Mouse (Mus musculus): ENCODE measurements around the gene Epb41l4b.

- TF ChIP-seq E2F4 (IDR thresholded peaks at IDR 0.05; ENCODE audit: insufficient replicate concordance, low read depth, low read length), result no peak
- TF ChIP-seq CTCF (conservative IDR thresholded peaks at IDR 0.05 in 1 of 2, IDR thresholded peaks at IDR 0.05 in 1 of 2; ENCODE audit: low read depth in 2 of 2, low read length in 2 of 2), result no peak
- TF ChIP-seq BHLHE40 (IDR thresholded peaks at IDR 0.05; ENCODE audit: low read depth, low read length), result no peak
- no peak for TF ChIP-seq POLR2A (IDR thresholded peaks at IDR 0.05; ENCODE audit: low read depth, low read length)
- TF ChIP-seq ZMIZ1 (IDR thresholded peaks at IDR 0.05; ENCODE audit: low read depth, low read length), result no peak
- TF ChIP-seq MYC (IDR thresholded peaks at IDR 0.05; ENCODE audit: low read depth, low read length), result no peak
- no peak for TF ChIP-seq CHD2 (IDR thresholded peaks at IDR 0.05; ENCODE audit: low read length)
- TF ChIP-seq MEF2A (IDR thresholded peaks at IDR 0.05; ENCODE audit: borderline replicate concordance, low read depth, low read length), result no peak
- no peak for TF ChIP-seq MAFK (IDR thresholded peaks at IDR 0.05; ENCODE audit: insufficient replicate concordance, low read length)
- TF ChIP-seq USF1 (IDR thresholded peaks at IDR 0.05; ENCODE audit: low read depth, low read length), result no peak
- no peak for TF ChIP-seq HCFC1 (IDR thresholded peaks at IDR 0.05; ENCODE audit: low read depth, low read length)
- no peak for TF ChIP-seq MAX (IDR thresholded peaks at IDR 0.05; ENCODE audit: low read length)
These were observed 737 bp downstream of the Epb41l4b start for GRCm38 (mm10) chr4:57142374-57143025.

Data from CH12.LX (cell line).